Comparison of ENCODE assay signal across 8 mouse cellular contexts in genomic region chr19:5806809-5807205, GRCm38 (mm10). TPM values are rescaled to one million over a fixed set of nuclear protein-coding genes. Genes with fewer than 3 reads are reported as not detected.
DNase-seq lines count a peak whose midpoint lies in the region; ATAC-seq and TF ChIP-seq lines count a peak whose summit lies in the region.

No protein-coding gene starts in this region.

- DNase-seq in testis, postnatal 14 days (ENCODE audit: low spot score): no peak
- DNase-seq in kidney, postnatal 10 days: peak; percentile 50
- no peak for DNase-seq in ovary, postnatal 36 days (ENCODE audit: low spot score)
- DNase-seq in adrenal gland, postnatal 25 days: no peak
- DNase-seq in urinary bladder, postnatal 36 days (ENCODE audit: low spot score in 2 of 2): no peak

- WGBS in forebrain, embryonic 15.5 days: 25% methylated on average over 6 of the region's 6 CpGs
- WGBS in midbrain, embryonic 12.5 days: 21% methylated on average over 6 of the region's 6 CpGs

- no peak for TF ChIP-seq POLR2A in testis, adult 2 months (IDR thresholded peaks at IDR 0.05; ENCODE audit: control insufficient read depth, low read depth, low read length)

- H3K4me2 ChIP-seq in forebrain, embryonic 15.5 days (replicated peaks): no peak overlapping the region
- H3K4me2 ChIP-seq in midbrain, embryonic 12.5 days (replicated peaks): 0 out of 2 replicates have a peak overlapping the region, but pooled peaks have one; percentile 13

- no peak for TF ChIP-seq CTCF in testis, adult 2 months (IDR thresholded peaks at IDR 0.05; ENCODE audit: control insufficient read depth, insufficient read depth, insufficient replicate concordance, low read depth, low read length)

- peak overlapping the region; percentile 67 for H3K27ac ChIP-seq in testis, adult 2 months (ENCODE audit: control insufficient read depth, insufficient read depth, low read depth, low read length)
- H3K27ac ChIP-seq in forebrain, embryonic 15.5 days (replicated peaks): peak overlapping the region; percentile 99
- H3K27ac ChIP-seq in midbrain, embryonic 12.5 days (replicated peaks): peak overlapping the region; percentile 74

- H3K27me3 ChIP-seq in testis, adult 2 months (ENCODE audit: control insufficient read depth, insufficient read depth, low read length): no peaks in the 10 kb centered on the region
- H3K27me3 ChIP-seq in forebrain, embryonic 15.5 days: no peaks in the 10 kb centered on the region
- no peaks in the 10 kb centered on the region for H3K27me3 ChIP-seq in midbrain, embryonic 12.5 days

- no peak overlapping the region for H3K9ac ChIP-seq in forebrain, embryonic 15.5 days (replicated peaks)
- H3K9ac ChIP-seq in midbrain, embryonic 12.5 days (replicated peaks): peak overlapping the region; percentile 31

- no peak for ATAC-seq in forebrain, embryonic 15.5 days (replicated peaks)
- no peak for ATAC-seq in midbrain, embryonic 12.5 days (ENCODE audit: low FRiP score, low read depth)

- peaks cover 38% of the 10 kb centered on the region for H3K4me1 ChIP-seq in testis, adult 2 months (ENCODE audit: control insufficient read depth, insufficient read depth, low read length)
- peaks cover 63% of the 10 kb centered on the region for H3K4me1 ChIP-seq in forebrain, embryonic 15.5 days
- H3K4me1 ChIP-seq in midbrain, embryonic 12.5 days: peaks cover 69% of the 10 kb centered on the region

- H3K4me3 ChIP-seq in testis, adult 2 months (ENCODE audit: control insufficient read depth, low read depth, low read length): no peak overlapping the region
- no peak overlapping the region for H3K4me3 ChIP-seq in forebrain, embryonic 15.5 days
- no peak overlapping the region for H3K4me3 ChIP-seq in midbrain, embryonic 12.5 days

- no peaks in the 10 kb centered on the region for H3K9me3 ChIP-seq in forebrain, embryonic 15.5 days
- H3K9me3 ChIP-seq in midbrain, embryonic 12.5 days: no peaks in the 10 kb centered on the region

- H3K36me3 ChIP-seq in testis, adult 2 months (ENCODE audit: control insufficient read depth, insufficient read depth, low read length): no peaks in the 10 kb centered on the region
- H3K36me3 ChIP-seq in forebrain, embryonic 15.5 days: no peaks in the 10 kb centered on the region
- no peaks in the 10 kb centered on the region for H3K36me3 ChIP-seq in midbrain, embryonic 12.5 days

RNA-seq across cellular contexts. Expression of gene Scyl1, which starts 35.6 kb away (rescaled TPM):
- polyA plus RNA-seq in testis, adult 2 months (2012; rRNA removed): 43.1 and 46.7 TPM in 2 replicates
- polyA plus RNA-seq in forebrain, embryonic 15.5 days (2015; fragmentation: Nextera tagmentation; extraction: Ambion mirVana): 66.9 and 67.9 TPM in 2 replicates
- polyA plus RNA-seq in midbrain, embryonic 12.5 days (2016; fragmentation: Nextera tagmentation; extraction: Ambion mirVana): 63.6 and 68.4 TPM in 2 replicates
- total RNA-seq in adrenal gland, postnatal 25 days (2021): 104 and 120 TPM in 2 replicates
